Mouse (Mus musculus): Measurements from ENCODE around the gene Trim8. TPM values are rescaled to one million over a fixed set of nuclear protein-coding genes. Genes with fewer than 3 reads are reported as not detected.

The Trim8 gene
- polyA plus RNA-seq, 1 experiment from 2014 or later: 30.0 TPM

DNA sequence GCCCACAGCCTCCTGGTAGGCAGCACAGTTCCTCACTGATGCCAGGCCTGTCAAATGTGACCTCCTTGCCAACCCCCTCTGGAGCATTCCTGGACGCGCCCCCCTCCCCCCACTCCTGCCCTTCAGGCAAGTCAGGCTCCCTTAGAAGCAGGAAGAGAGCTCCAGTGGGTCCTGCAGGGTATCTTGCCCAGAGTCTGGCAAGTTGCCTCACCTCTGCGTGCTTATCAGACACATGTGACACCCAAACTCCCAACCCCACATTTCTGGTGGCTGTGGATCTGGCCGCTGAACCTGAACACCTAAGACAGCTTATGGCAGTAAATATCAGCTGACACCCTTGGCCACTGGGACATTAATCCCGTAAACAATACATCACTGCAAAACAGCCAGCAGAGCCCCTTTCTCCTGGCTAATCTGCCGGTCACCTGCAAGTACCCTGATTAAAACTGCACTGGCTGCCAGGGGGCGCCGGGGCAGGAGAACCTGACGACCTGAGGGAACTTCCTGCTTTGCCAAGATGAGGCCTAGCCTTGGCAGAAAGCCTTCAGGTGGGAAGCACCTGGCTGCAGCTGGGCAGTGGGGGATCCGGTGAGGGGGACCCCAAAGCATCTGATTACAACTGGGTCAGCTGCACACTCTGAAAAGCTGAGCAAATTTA is 30.7 kb downstream of the Trim8 start:
- Histone ChIP-seq H3K27ac (peak overlapping the region; percentile 75), H3K9me3 (no peaks in the 10 kb centered on the region), H3K36me3 (peaks cover 17% of the 10 kb centered on the region), H3K4me3 (no peak overlapping the region), H3K27me3 (ENCODE audit: insufficient read depth, poor library complexity, severe bottlenecking) (no peaks in the 10 kb centered on the region), H3K4me1 (replicated peaks) (peaks cover 82% of the 10 kb centered on the region)
- DNase-seq (ENCODE audit: low spot score): peak; percentile 31
- WGBS: 9% methylated on average over 10 of the region's 10 CpGs

DNA sequence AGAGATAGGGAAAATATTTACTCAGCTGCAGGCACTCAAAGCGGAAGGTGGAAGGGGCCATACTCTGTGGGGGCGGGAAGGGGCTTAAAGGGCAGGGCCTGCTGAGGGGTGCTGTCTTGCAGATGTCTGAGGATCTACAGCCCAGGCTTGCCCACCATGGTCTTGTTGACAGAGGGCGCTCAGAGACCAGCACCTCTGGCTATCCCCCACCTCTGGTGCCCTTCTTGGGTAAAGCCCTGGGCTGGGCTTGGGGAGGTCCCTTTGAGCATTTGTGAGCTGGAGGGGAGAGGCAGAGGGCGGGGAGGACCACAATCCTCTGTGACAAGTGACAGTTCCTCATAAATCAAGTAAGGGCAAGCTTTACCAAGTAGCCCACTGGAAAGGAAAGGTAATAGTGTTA is 31.6 kb downstream of the Trim8 start:
- WGBS: 31% methylated on average over 4 of the region's 4 CpGs
- Histone ChIP-seq H3K9me3 (no peaks in the 10 kb centered on the region), H3K27me3 (ENCODE audit: insufficient read depth, poor library complexity, severe bottlenecking) (no peaks in the 10 kb centered on the region), H3K27ac (peak overlapping the region; percentile 75), H3K4me1 (replicated peaks) (peaks cover 73% of the 10 kb centered on the region), H3K36me3 (peaks cover 21% of the 10 kb centered on the region), H3K4me3 (no peak overlapping the region)
- DNase-seq (ENCODE audit: low spot score): peak; percentile 32

DNA sequence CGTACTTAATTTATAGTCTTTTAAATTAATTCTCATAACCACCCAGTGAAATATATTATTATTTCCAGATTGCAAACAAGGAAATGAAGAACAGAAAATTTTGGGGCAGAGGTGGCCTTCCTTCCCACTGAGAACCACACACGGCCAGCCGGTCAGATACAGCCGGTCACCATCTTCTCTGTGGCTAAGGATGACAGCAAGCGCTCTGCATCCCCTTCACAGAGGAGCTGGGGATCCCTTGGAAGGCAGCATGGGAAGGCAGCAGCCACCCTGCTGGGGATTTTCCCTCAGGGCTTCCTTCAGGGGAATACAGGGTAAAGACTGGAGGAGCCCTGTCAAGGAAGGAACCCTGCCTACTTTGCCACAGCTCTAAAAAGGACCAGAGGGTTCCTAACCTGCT is 32.0 kb downstream of the Trim8 start:
- no peaks in the 10 kb centered on the region for H3K9me3 ChIP-seq
- peaks cover 69% of the 10 kb centered on the region for H3K4me1 ChIP-seq (replicated peaks)
- H3K36me3 ChIP-seq: peaks cover 25% of the 10 kb centered on the region
- no peaks in the 10 kb centered on the region for H3K27me3 ChIP-seq (ENCODE audit: insufficient read depth, poor library complexity, severe bottlenecking)
- peak overlapping the region; percentile 75 for H3K27ac ChIP-seq
- H3K4me3 ChIP-seq: no peak overlapping the region
- WGBS: 58% methylated on average over 5 of the region's 5 CpGs
- DNase-seq (ENCODE audit: low spot score): no peak

DNA sequence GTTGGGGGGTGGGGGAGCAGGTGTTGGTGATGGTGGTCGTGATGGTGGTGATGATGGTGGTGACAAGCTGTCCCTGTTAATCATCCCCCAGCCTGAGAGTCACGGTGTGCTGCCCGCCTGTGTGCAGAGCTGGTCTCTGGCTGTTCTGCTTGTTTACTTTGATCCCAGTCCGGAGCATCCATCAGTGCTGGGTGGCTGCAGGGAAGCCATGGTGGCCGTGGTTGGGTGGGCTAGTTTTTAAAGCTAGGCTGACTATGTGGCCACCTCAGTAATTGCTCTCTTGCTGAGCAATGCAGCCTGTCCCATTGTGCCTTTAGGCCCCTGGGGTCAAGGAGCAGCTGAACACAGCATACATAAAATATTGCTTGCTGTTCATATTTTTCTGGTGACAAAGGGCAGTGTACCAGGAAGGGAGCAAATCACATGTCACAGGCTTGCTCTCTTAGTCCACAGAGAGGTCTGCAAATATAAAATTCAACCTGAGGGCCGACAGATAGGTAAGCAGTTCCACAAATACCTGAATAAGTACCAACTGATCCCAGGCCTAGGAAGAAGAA is 33.1 kb downstream of the Trim8 start:
- peak overlapping the region; percentile 75 for H3K27ac ChIP-seq
- peaks cover 30% of the 10 kb centered on the region for H3K36me3 ChIP-seq
- H3K4me1 ChIP-seq (replicated peaks): peaks cover 58% of the 10 kb centered on the region
- no peak for DNase-seq (ENCODE audit: low spot score)
- H3K4me3 ChIP-seq: no peak overlapping the region
- no peaks in the 10 kb centered on the region for H3K27me3 ChIP-seq (ENCODE audit: insufficient read depth, poor library complexity, severe bottlenecking)
- no peaks in the 10 kb centered on the region for H3K9me3 ChIP-seq
- 38% methylated on average over 6 of the region's 6 CpGs for WGBS

DNA sequence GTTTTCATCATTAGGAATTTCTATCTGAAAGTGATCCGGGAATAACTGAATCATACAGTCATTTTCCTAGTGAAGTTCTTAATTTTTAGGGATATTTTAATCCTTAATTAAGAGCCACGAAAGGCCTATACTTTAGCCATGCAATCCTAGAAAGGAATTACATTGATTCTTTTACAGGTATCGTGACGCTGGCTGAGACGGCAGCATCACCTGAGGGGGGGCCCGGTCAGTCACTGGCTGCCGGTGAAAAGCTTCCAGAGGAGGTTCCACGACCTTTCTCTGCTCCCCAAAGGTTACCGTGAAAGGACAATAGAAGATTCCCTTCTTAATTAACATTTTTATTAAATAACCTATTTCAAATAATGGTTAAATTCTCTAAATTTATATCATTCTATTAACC is 35.9 kb downstream of the Trim8 start:
- Histone ChIP-seq H3K27ac (no peak overlapping the region), H3K27me3 (ENCODE audit: insufficient read depth, poor library complexity, severe bottlenecking) (no peaks in the 10 kb centered on the region), H3K9me3 (no peaks in the 10 kb centered on the region), H3K4me3 (no peak overlapping the region), H3K4me1 (replicated peaks) (peaks cover 30% of the 10 kb centered on the region), H3K36me3 (peaks cover 58% of the 10 kb centered on the region)
- DNase-seq (ENCODE audit: low spot score): no peak
- WGBS: 90% methylated on average over 9 of the region's 9 CpGs

DNA sequence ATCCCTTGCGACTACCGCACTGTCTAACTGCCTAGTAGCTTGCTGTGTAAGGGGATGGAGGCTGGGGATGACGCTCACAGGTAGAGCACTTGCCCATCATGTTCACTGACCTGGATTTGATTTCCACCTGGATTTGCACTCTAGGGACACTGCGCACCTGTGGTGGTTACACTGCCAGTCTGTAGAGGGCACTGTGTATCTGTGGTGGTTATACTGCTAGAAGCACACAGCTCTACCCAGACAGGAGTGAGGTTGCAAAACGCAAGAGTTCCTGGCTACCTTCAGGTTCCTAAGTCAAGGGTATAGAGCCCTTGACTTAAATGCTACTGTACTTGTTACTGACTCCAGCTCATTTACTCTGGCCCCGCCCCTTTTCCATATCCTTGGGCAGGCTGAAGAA is 36.7 kb downstream of the Trim8 start:
- Histone ChIP-seq H3K9me3 (no peaks in the 10 kb centered on the region), H3K36me3 (peaks cover 66% of the 10 kb centered on the region), H3K27ac (no peak overlapping the region), H3K27me3 (ENCODE audit: insufficient read depth, poor library complexity, severe bottlenecking) (no peaks in the 10 kb centered on the region), H3K4me1 (replicated peaks) (peaks cover 22% of the 10 kb centered on the region), H3K4me3 (no peak overlapping the region)
- DNase-seq (ENCODE audit: low spot score): no peak
- 87% methylated on average over 6 of the region's 6 CpGs for WGBS

DNA sequence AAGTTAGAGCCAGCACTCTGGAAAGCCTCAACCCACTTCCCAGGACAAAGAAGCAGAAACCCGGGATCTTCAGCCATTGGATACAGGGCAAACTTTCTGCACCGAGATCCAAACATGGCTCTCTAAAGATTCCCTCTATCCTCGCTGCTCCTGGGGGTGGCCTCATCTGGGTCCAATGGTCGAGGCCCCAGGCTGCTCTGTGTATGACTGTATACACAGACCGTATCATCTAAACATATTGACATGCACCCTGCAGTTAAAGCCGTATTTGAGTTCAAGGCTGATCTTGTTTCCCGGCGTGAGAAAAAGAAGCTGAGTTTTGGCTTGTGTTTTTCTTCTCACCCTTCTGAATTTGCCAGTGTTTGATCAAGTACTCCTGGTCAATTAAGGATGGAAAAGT is 41.2 kb downstream of the Trim8 start:
- WGBS: 87% methylated on average over 8 of the region's 8 CpGs
- Histone ChIP-seq H3K4me1 (replicated peaks) (no peaks in the 10 kb centered on the region), H3K27ac (no peak overlapping the region), H3K9me3 (no peaks in the 10 kb centered on the region), H3K27me3 (ENCODE audit: insufficient read depth, poor library complexity, severe bottlenecking) (no peaks in the 10 kb centered on the region), H3K4me3 (no peak overlapping the region), H3K36me3 (peaks cover 69% of the 10 kb centered on the region)
- DNase-seq (ENCODE audit: low spot score): no peak

DNA sequence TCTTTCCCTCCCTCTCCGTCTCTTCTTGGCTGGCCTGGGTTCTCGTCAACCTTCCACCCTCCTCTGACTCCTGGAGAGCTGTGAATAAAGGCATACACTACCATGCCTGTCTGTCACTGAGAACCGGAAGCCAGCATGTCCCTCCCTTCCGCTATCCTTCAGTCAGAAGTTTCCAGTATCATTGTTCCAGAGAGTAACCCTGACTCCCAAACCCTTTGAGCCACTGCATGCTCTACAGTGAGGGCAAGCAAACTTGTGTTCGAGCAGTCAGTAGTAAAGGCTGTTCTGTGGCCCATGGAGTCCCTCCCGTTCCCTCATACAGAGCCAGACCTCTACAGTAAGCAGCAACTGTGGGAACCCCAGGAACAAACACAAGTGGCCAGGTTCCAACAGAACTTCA is 46.1 kb downstream of the Trim8 start:
- Histone ChIP-seq H3K4me1 (replicated peaks) (no peaks in the 10 kb centered on the region), H3K36me3 (peaks cover 73% of the 10 kb centered on the region), H3K4me3 (no peak overlapping the region), H3K27ac (peak overlapping the region; percentile 40), H3K9me3 (no peaks in the 10 kb centered on the region), H3K27me3 (ENCODE audit: insufficient read depth, poor library complexity, severe bottlenecking) (no peaks in the 10 kb centered on the region)
- no peak for DNase-seq (ENCODE audit: low spot score)
- WGBS: 78% methylated on average over 6 of the region's 6 CpGs

DNA sequence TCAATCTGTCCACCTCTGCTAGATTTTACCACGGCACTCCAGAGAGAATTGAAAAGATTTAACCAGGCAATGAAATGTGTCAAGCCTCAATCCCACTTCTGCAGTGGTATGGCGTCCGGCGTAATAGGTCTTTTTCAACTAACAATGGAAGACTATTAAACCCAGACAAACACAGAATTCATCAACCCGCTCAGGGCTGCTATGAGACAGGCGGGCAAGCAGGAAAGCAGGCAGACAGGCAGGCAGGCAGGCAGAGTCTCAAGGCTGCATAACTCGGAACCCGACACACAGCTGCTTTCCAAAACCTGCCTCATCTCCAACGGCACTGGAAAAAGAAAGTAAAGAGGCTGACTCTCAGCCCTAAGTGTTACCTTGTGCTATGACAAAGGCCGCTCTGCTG is 46.6 kb downstream of the Trim8 start:
- H3K36me3 ChIP-seq: peaks cover 72% of the 10 kb centered on the region
- 84% methylated on average over 10 of the region's 10 CpGs for WGBS
- no peak overlapping the region for H3K4me3 ChIP-seq
- no peaks in the 10 kb centered on the region for H3K4me1 ChIP-seq (replicated peaks)
- no peaks in the 10 kb centered on the region for H3K27me3 ChIP-seq (ENCODE audit: insufficient read depth, poor library complexity, severe bottlenecking)
- no peaks in the 10 kb centered on the region for H3K9me3 ChIP-seq
- no peak for DNase-seq (ENCODE audit: low spot score)
- no peak overlapping the region; the same call in 1 of the 2 replicates for H3K27ac ChIP-seq

DNA sequence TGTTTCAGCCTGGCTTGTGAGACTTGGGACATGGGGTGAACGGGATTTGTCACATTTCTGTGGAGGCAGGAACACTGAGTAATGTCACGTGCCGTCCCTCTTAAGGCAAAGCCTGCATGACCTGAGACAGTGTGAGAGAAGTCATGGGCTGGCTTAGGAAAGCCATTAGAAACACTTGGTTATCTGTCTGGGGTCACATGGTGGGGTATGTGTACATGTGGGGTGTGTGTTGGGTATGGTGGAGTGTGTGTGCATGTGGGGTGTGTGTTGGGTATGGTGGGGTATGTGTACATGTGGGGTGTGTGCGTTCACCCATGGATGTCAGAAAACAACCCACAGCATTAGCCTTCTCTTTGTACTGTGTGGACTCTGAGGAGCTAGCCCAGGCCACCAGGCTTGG is 48.9 kb downstream of the Trim8 start:
- no peaks in the 10 kb centered on the region for H3K9me3 ChIP-seq
- H3K36me3 ChIP-seq: peaks cover 85% of the 10 kb centered on the region
- no peak overlapping the region for H3K27ac ChIP-seq
- no peaks in the 10 kb centered on the region for H3K27me3 ChIP-seq (ENCODE audit: insufficient read depth, poor library complexity, severe bottlenecking)
- no peak overlapping the region for H3K4me3 ChIP-seq
- H3K4me1 ChIP-seq (replicated peaks): no peaks in the 10 kb centered on the region
- no peak for DNase-seq (ENCODE audit: low spot score)
- WGBS: 95% methylated on average over 4 of the region's 4 CpGs

DNA sequence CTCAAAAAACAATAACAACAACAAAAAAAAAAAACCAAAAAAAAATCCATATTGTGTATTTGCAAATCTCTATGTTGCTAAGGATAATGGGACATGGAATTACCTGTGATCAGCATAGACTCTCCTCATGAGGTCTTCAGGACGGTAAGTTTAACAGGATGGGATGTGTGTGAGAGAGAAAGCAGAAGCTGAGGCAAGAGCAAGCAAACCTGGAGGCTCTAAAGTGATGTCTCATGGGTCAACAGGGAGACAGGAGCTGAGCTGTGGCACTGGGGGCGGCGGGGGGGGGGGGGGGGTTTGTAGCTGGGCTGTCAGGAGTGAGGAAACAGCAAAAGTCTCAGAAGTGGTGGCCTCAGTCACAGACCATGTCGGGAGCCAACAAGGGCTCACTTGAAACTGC is 51.0 kb downstream of the Trim8 start:
- Histone ChIP-seq H3K27ac (no peak overlapping the region), H3K36me3 (peaks cover 96% of the 10 kb centered on the region), H3K27me3 (ENCODE audit: insufficient read depth, poor library complexity, severe bottlenecking) (no peaks in the 10 kb centered on the region), H3K9me3 (no peaks in the 10 kb centered on the region), H3K4me1 (replicated peaks) (no peaks in the 10 kb centered on the region), H3K4me3 (no peak overlapping the region)
- 82% methylated on average over 4 of the region's 4 CpGs for WGBS
- no peak for DNase-seq (ENCODE audit: low spot score)

DNA sequence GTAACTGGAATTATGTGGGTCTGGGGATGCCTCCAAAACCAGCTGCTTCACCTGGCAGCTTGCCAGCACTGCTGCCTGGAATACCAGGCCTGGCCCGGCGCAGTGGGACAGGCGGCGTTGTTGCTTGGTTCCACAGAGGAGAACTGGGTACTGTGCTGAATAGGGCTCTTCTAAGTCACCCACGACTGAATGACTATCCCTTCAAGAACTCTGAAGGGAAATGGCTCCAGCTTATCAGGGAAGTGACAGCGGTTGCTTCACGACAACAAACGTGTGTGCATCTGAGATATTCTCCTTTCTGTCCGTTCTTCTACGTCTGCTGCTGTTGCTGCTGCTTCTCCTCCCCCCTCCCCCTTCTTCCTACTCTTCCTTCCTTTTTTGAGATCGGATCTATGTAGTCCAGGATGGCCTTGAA is 52.0 kb downstream of the Trim8 start:
- H3K27me3 ChIP-seq (ENCODE audit: insufficient read depth, poor library complexity, severe bottlenecking): no peaks in the 10 kb centered on the region
- peaks cover 96% of the 10 kb centered on the region for H3K36me3 ChIP-seq
- 86% methylated on average over 11 of the region's 11 CpGs for WGBS
- no peak overlapping the region for H3K27ac ChIP-seq
- H3K9me3 ChIP-seq: no peaks in the 10 kb centered on the region
- no peak overlapping the region for H3K4me3 ChIP-seq
- 0 out of 2 replicates have a peak, but pooled peaks cover 2% of the 10 kb centered on the region for H3K4me1 ChIP-seq (replicated peaks)
- no peak for DNase-seq (ENCODE audit: low spot score)

DNA sequence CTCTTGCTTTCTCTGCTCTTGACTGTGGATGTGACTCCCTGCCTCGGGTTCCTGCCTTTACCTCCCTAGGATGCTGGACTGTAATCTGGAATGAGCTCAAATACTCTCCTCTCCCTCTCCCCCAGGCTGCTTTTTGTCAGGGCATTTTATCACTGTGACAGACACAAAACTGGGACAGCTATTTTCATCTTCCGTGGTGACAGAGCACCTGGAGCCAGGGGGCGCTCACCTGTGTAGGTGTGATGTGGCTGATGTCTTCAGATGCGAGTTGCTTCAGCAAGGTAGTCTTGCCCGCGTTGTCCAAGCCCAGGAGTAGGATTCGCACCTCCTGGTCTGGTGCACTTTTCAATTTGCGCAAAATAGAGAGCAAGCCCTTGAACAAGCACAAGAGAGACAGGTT is 56.5 kb downstream of the Trim8 start:
- Histone ChIP-seq H3K27ac (no peak overlapping the region), H3K36me3 (peaks cover 74% of the 10 kb centered on the region), H3K9me3 (no peaks in the 10 kb centered on the region), H3K27me3 (ENCODE audit: insufficient read depth, poor library complexity, severe bottlenecking) (no peaks in the 10 kb centered on the region), H3K4me3 (no peak overlapping the region), H3K4me1 (replicated peaks) (0 out of 2 replicates have a peak, but pooled peaks cover 7% of the 10 kb centered on the region)
- DNase-seq (ENCODE audit: low spot score): no peak
- 84% methylated on average over 8 of the region's 8 CpGs for WGBS

All from hindbrain, embryonic 10.5 days (tissue).